Mouse (Mus musculus): ENCODE data around the gene Armh4. TPM values are rescaled to one million over a fixed set of nuclear protein-coding genes. Genes with fewer than 3 reads are reported as not detected.

The Armh4 gene
- not detected for total RNA-seq (2023)

GRCm38 (mm10) chr14:49782715-49783531 is at the start of gene Armh4:
Armh4 (minus strand) TSS chr14:49783383.

Other genes with a start within 250 kb of the Armh4 start
- not detected for gene Olfr722, start 118.6 kb upstream of the Armh4 start, total RNA-seq (2023)
- gene Olfr723, start 148.4 kb upstream of the Armh4 start, total RNA-seq (2023): not detected
- gene Olfr724, start 179.9 kb upstream of the Armh4 start, total RNA-seq (2023): not detected

Measured in monocyte, adult 59 days (primary cell).